ENCODE assay signal across 8 mouse cellular contexts in genomic region chr8:91801839-91802238, GRCm38 (mm10). TPM values are rescaled to one million over a fixed set of nuclear protein-coding genes. Genes with fewer than 3 reads are reported as not detected.
DNase-seq lines count a peak whose midpoint lies in the region; ATAC-seq and TF ChIP-seq lines count a peak whose summit lies in the region.

TSS of gene Irx3 (minus strand) at chr8:91802067.

- 0 out of 2 replicates have a peak, but pooled peaks have one; percentile 0 for TF ChIP-seq EP300 in ES-Bruce4 (IDR thresholded peaks at IDR 0.05; ENCODE audit: insufficient read depth, low read depth, low read length)

- no peak for TF ChIP-seq CTCF in ES-Bruce4 (IDR thresholded peaks at IDR 0.05; ENCODE audit: low read depth, low read length)

- no peak within 1 kb of the TSS for H3K27ac ChIP-seq in ES-Bruce4 (ENCODE audit: insufficient read depth, low read length)
- peak within 1 kb of the TSS; percentile 53 for H3K27ac ChIP-seq in brown adipose tissue, adult 24 weeks (replicated peaks; ENCODE audit: low read depth, low read length)
- peak within 1 kb of the TSS; percentile 84 for H3K27ac ChIP-seq in forebrain, embryonic 12.5 days
- H3K27ac ChIP-seq in limb, embryonic 10.5 days: peak within 1 kb of the TSS; percentile 92
- peak within 1 kb of the TSS; percentile 98 for H3K27ac ChIP-seq in midbrain, embryonic 13.5 days

- no peaks in the 10 kb centered on the region for H3K4me1 ChIP-seq in ES-Bruce4 (ENCODE audit: control insufficient read depth, insufficient read depth, low read length)
- no peaks in the 10 kb centered on the region; the same call in 1 of the 2 replicates for H3K4me1 ChIP-seq in brown adipose tissue, adult 24 weeks (ENCODE audit: control insufficient read depth, insufficient read depth, insufficient read length, low read length)
- H3K4me1 ChIP-seq in forebrain, embryonic 12.5 days: peaks cover 81% of the 10 kb centered on the region
- H3K4me1 ChIP-seq in limb, embryonic 10.5 days: peaks cover 96% of the 10 kb centered on the region
- H3K4me1 ChIP-seq in midbrain, embryonic 13.5 days (replicated peaks): peaks cover 90% of the 10 kb centered on the region

- H3K36me3 ChIP-seq in ES-Bruce4 (ENCODE audit: control insufficient read depth, insufficient read depth, low read length, poor library complexity, severe bottlenecking): no peaks in the 10 kb centered on the region
- H3K36me3 ChIP-seq in forebrain, embryonic 12.5 days (replicated peaks): no peaks in the 10 kb centered on the region
- peaks cover 7% of the 10 kb centered on the region for H3K36me3 ChIP-seq in limb, embryonic 10.5 days
- H3K36me3 ChIP-seq in midbrain, embryonic 13.5 days: no peaks in the 10 kb centered on the region

- peaks cover 58% of the 10 kb centered on the region for H3K27me3 ChIP-seq in ES-Bruce4 (ENCODE audit: control insufficient read depth, insufficient read depth, low read length, poor library complexity, severe bottlenecking)
- peaks cover 96% of the 10 kb centered on the region for H3K27me3 ChIP-seq in forebrain, embryonic 12.5 days
- peaks cover 100% of the 10 kb centered on the region for H3K27me3 ChIP-seq in limb, embryonic 10.5 days (ENCODE audit: low read depth, poor library complexity, severe bottlenecking)
- peaks cover 27% of the 10 kb centered on the region for H3K27me3 ChIP-seq in midbrain, embryonic 13.5 days

- peak within 1 kb of the TSS; percentile 81 for H3K4me3 ChIP-seq in ES-Bruce4 (ENCODE audit: low read depth, low read length)
- H3K4me3 ChIP-seq in brown adipose tissue, adult 24 weeks (ENCODE audit: insufficient read depth, low read depth, low read length): peak within 1 kb of the TSS; percentile 70
- H3K4me3 ChIP-seq in forebrain, embryonic 12.5 days (replicated peaks): peak within 1 kb of the TSS; percentile 53
- H3K4me3 ChIP-seq in limb, embryonic 10.5 days: peak within 1 kb of the TSS; percentile 71
- peak within 1 kb of the TSS; percentile 85 for H3K4me3 ChIP-seq in midbrain, embryonic 13.5 days (replicated peaks)

- no peaks in the 10 kb centered on the region for H3K9me3 ChIP-seq in ES-Bruce4 (replicated peaks; ENCODE audit: control insufficient read depth, insufficient read depth, low read length, poor library complexity, severe bottlenecking)
- H3K9me3 ChIP-seq in forebrain, embryonic 12.5 days: no peaks in the 10 kb centered on the region
- H3K9me3 ChIP-seq in limb, embryonic 10.5 days (replicated peaks): no peaks in the 10 kb centered on the region
- H3K9me3 ChIP-seq in midbrain, embryonic 13.5 days: no peaks in the 10 kb centered on the region

- no peak for TF ChIP-seq POLR2A in ES-Bruce4 (IDR thresholded peaks at IDR 0.05; ENCODE audit: insufficient read depth, low read length)

- peak within 1 kb of the TSS; percentile 73 for H3K9ac ChIP-seq in ES-Bruce4 (ENCODE audit: low read depth, poor library complexity, severe bottlenecking)
- H3K9ac ChIP-seq in forebrain, embryonic 12.5 days: peak within 1 kb of the TSS; percentile 58
- peak within 1 kb of the TSS; percentile 98 for H3K9ac ChIP-seq in midbrain, embryonic 13.5 days (replicated peaks)

- intact Hi-C loops in heart, postnatal 14 days (cut with DNase I): loop anchor here (2.0 to 5.0 kb wide), 2 partner anchors 165 to 209 kb away; no protein-coding TSS in a partner anchor

- whole genome bisulfite sequencing in forebrain, embryonic 12.5 days: 0% methylated on average over 33 of the region's 33 CpGs
- WGBS in limb, embryonic 10.5 days: under 1% methylated on average over 33 of the region's 33 CpGs
- under 1% methylated on average over 28 of the region's 33 CpGs for WGBS in midbrain, embryonic 13.5 days

- DNase-seq in heart, postnatal 14 days: peak; percentile 83 to 86
- peak; percentile 88 for DNase-seq in limb, embryonic 10.5 days (ENCODE audit: low spot score)
- no peak for DNase-seq in thymus, postnatal 14 days

- peak within 1 kb of the TSS; percentile 80 for H3K4me2 ChIP-seq in forebrain, embryonic 12.5 days
- peak within 1 kb of the TSS; percentile 77 for H3K4me2 ChIP-seq in midbrain, embryonic 13.5 days (replicated peaks)

- ATAC-seq in forebrain, embryonic 12.5 days (ENCODE audit: low FRiP score): peak; percentile 57; the same call in 1 of the 2 replicates
- ATAC-seq in midbrain, embryonic 13.5 days: peak; percentile 53
- no peak for ATAC-seq in frontal cortex, adult (ENCODE audit: low TSS enrichment)

RNA-seq across cellular contexts. Expression of gene Irx3, which starts in this region (rescaled TPM):
- polyA plus RNA-seq in ES-Bruce4 (2011; ENCODE audit: insufficient read depth, insufficient read length, low read depth, missing spikeins): 1.0 and 1.5 TPM in 2 replicates
- 1.3 and 1.6 TPM in 2 replicates for polyA plus RNA-seq in brown adipose tissue, adult 24 weeks (2012; ENCODE audit: insufficient read depth, insufficient read length, missing spikeins)
- polyA plus RNA-seq in forebrain, embryonic 12.5 days (2016; fragmentation: Nextera tagmentation; extraction: Ambion mirVana): 10.1 and 12.4 TPM in 2 replicates
- total RNA-seq in heart, postnatal 14 days (2021): 10 to 100 TPM; 22.5 to 31.6 TPM
- polyA plus RNA-seq in limb, embryonic 10.5 days (2016; fragmentation: Nextera tagmentation; extraction: Ambion mirVana): 34.2 and 34.4 TPM in 2 replicates
- polyA plus RNA-seq in midbrain, embryonic 13.5 days (2015; fragmentation: Nextera tagmentation; extraction: Ambion mirVana): 27.5 and 37.4 TPM in 2 replicates
